Mouse (Mus musculus) E14TG2a.4 (cell line): ENCODE results near the gene Crtac1.

ENCODE experiments used
- CTCF ChIP-seq: conservative IDR thresholded peaks from 2 replicates; pipeline ENCODE4 v1.5.1; 2014; ENCODE audit warnings: low read length
- NANOG ChIP-seq: IDR thresholded peaks from 2 replicates; pipeline ENCODE4 v1.6.1; 2014; ENCODE audit warnings: borderline replicate concordance, low read length, mixed read lengths
- POU5F1 ChIP-seq: IDR thresholded peaks from 2 replicates; pipeline ENCODE4 v1.6.1; 2014; ENCODE audit warnings: low read length, borderline replicate concordance

DNA sequence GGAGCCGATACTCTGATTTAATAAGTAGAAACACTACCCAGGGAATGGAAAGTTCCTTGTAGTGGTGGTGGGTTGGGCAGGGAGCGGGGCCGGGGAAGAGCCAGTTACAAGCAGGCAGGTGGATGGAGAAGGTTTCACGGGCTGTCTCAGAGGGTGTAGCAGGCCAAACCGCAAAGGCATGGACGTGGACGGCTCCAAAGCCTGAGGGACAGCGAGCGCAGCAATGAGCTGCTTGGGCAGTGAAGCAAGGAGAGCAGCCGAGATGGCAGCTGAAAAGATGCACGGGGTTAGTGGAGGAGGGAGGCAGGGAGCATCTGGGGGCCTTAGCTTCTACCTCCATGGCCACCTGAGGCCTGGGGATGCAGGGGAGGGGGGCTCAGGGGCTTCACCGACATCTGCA lies 46.7 kb upstream of the Crtac1 start:
- TF ChIP-seq CTCF (no peak), POU5F1 (no peak), NANOG (no peak)
